Mouse (Mus musculus) layer of hippocampus, adult 9-11 months (tissue): ENCODE results near the gene Hoxc10.

ENCODE experiments used
- DNase-seq: peaks from one replicate; pipeline ENCODE4 v3.0.0; 2022

Hoxc10 gene

DNA sequence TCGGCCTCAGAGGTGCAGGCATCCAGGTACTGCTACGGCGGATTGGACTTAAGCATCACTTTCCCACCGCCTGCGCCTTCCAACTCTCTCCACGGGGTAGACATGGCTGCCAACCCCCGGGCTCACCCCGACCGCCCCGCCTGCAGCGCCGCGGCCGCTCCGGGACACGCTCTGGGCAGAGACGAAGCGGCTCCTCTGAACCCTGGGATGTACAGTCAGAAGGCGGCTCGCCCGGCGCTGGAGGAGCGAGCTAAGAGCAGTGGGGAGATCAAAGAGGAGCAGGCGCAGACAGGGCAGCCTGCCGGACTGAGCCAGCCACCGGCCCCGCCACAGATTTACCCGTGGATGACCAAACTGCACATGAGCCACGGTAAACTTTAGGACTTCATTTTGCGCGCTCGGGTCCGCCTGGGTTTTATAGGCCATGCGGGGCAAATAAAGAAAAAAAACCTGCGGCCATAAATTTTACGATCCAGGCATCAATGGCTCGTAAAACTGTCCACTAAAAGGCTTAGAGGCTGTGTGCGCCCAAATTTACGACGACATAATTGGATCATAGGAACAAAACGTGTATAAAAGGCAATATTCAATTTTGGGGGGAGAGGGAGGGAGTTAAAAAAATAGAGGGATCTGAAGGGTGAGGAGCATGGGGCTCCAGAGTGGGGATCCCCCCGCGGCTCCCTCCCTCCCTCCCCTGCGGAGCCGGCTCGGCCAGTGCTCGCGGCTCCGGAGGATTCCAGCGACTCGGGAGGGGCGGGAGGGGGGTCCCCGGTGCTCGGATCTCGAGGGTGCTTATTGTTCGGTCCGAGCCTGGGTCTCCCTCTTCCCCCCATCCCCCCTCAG is 47.8 kb downstream of the Hoxc10 start:
- no peak for DNase-seq

DNA sequence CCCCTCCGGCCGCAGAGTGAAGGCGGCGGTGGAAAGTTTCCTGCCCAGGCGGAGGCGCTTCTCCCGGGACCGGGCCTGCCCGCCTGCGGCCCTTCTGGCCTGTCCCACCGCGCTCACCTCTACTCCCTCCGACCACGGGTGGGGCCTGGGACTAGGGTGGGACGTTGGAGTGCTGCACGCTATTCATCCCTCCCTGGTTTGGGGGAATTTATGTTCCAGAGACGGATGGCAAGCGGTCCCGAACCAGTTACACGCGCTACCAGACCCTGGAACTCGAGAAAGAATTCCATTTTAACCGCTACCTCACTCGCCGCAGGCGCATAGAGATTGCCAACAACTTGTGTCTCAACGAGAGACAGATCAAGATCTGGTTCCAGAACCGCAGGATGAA is 48.4 kb downstream of the Hoxc10 start:
- DNase-seq: no peak

DNA sequence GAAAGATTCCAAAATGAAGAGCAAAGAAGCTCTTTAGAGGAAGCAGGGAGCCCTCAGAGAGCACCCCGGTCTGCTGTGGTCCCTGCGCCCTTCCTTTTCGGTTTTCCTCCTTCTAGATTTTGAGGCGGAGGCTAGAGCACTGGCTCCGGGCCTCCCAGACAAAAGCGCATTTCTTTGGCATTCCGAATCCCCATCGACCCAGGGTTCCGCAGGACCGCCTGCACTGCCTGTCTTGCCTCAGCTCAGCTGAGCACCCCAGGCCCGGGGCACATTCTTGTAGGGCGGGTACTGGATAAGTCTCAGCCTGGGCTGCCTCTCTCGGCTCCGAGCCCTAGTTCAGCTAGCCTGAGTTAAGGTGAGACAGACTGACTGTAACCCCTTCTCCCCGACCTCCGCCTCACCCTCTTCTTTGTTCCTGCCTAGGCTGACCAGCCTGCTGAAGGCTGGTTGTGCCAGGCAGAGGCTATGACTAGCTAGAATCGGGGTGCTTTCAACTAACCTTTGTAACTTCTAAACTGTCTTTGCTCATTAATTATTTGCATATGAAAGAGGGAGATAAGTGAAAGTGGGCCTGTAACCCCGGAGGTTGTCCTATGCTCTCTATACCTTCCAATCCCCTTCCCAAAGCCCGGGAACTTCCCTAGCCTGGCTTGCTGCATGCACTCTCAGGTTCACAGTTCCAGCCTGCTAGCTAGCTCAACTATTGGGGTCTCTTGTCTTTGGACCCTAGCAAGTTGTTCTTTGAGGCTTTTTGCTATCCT is 49.0 kb downstream of the Hoxc10 start:
- DNase-seq: no peak

DNA sequence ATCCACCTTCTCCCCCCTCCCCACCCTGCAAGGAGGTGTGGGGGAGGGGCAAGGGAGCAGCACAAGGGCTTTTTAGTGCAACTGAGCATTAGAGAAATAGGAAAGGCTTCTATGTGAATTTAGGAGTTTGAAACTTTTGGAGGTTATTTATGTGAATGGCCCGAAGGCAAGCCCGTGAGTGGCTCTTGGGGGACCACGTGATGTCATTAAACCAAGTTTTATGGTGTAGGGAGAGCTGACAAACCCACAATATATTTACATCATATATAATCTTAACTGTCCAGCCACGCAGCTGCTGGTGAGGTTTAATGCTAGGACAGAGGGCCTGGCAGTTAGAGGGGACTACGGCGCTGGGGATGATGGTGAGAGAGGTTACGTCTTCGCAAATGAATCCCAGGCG is 52.0 kb downstream of the Hoxc10 start, which contains the start of gene Hoxc4:
Gene Hoxc4 (plus strand): TSS at position 299 of the 400 bp plus-strand sequence.
- DNase-seq: no peak

DNA sequence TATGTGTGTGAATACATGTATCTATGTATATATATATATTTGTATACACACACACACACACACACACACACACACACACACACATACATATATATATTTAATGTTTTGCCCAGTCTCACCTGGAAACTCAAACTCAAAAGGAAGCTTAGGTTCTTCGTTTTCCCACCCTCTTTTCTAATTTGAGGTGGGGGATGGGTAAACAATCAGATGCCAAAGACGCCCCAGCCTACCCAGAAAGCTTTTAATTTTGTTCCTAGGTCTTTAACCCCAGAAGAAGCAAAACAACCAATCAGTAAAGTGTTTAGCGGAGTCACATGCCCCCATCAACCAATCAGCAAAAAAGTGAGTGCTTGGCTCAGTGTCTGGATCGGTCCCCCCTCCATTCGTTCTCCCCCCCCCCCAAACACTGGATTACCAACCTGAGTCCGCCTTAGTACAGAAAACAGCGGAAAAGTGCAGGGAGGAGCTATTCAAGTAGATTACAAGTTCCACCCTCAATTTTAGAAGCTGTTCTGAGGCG is 54.4 kb downstream of the Hoxc10 start:
- DNase-seq: no peak
